Mouse (Mus musculus) testis, adult 2 months (tissue): ENCODE measurements around the gene Rpl9-ps1.

Experiments used
- CTCF ChIP-seq: fragments of 200-500 bp; IDR thresholded peaks from 2 replicates; pipeline ENCODE4 v1.5.1; 2012; ENCODE audit warnings: low read depth, mild to moderate bottlenecking, inconsistent platforms, low read length, moderate library complexity; ENCODE audit not compliant: control insufficient read depth, insufficient read depth, insufficient replicate concordance
- POLR2A ChIP-seq: fragments of 200-500 bp; IDR thresholded peaks from 2 replicates; pipeline ENCODE4 v1.6.1; 2012; ENCODE audit warnings: low read depth, mild to moderate bottlenecking, inconsistent platforms, low read length, moderate library complexity; ENCODE audit not compliant: control insufficient read depth

- TF ChIP-seq CTCF (no peak), POLR2A (no peak)
Measured at GRCm38 (mm10) chr11:83632744-83633143, 12.7 kb downstream of the Rpl9-ps1 start.
